Mouse (Mus musculus) liver, postnatal 0 days (tissue): ENCODE results near the gene Slc17a6.

Source experiments
- CTCF ChIP-seq: sonication (generic); IDR thresholded peaks from 2 replicates; pipeline ENCODE4 v1.5.1; 2016; ENCODE audit warnings: antibody characterized with exemption, low read depth
- EP300 ChIP-seq: IDR thresholded peaks from 2 replicates; pipeline ENCODE4 v1.6.1; 2016; ENCODE audit warnings: antibody characterized with exemption, low read depth, mild to moderate bottlenecking

- TF ChIP-seq CTCF, result no peak
- no peak for TF ChIP-seq EP300
These were observed 40.6 kb downstream of the Slc17a6 start for GRCm38 (mm10) chr7:51662441-51662840.
